Mouse (Mus musculus) thymus, adult 2 months (tissue): ENCODE data around the gene Lama5.

Experiments used
- CTCF ChIP-seq: fragments of 200-500 bp; IDR thresholded peaks from 2 replicates; pipeline ENCODE4 v1.5.1; 2012; ENCODE audit warnings: mild to moderate bottlenecking, control low read depth, low read length, moderate library complexity, borderline replicate concordance; ENCODE audit not compliant: control insufficient read depth, poor library complexity, insufficient read depth; ENCODE audit errors: extremely low read depth
- POLR2A ChIP-seq: fragments of 200-500 bp; IDR thresholded peaks from 2 replicates; pipeline ENCODE4 v1.6.1; 2012; ENCODE audit warnings: mild to moderate bottlenecking, low read length, control low read depth, moderate library complexity; ENCODE audit not compliant: control insufficient read depth, poor library complexity, insufficient read depth; ENCODE audit errors: extremely low read depth

- TF ChIP-seq CTCF (no peak), POLR2A (no peak)
These were observed 48.9 kb upstream of the Lama5 start for GRCm38 (mm10) chr2:180274523-180274922.
